Mouse (Mus musculus) urinary bladder, postnatal 25 days (tissue): Measurements from ENCODE around the gene Rtn4.
"Not testable (repeated sequence)": the region's sequence is repeated elsewhere in the genome, so short reads cannot be mapped to it uniquely, and the experiment has no call there.

Experiments used
- DNase-seq: peaks from one replicate; pipeline ENCODE4 v3.0.0; 2022; ENCODE audit warnings: low spot score

The Rtn4 gene

GRCm38 (mm10) chr11:29692683-29693272, at the start of gene Rtn4:
TSS of gene Rtn4 (plus strand) at chr11:29692947.
- DNase-seq, result peak; percentile 90

- DNase-seq, result no peak
Measured at GRCm38 (mm10) chr11:29644421-29644820, 48.3 kb upstream of the Rtn4 start.

- no peak for DNase-seq
Measured at GRCm38 (mm10) chr11:29645411-29646066, 47.2 kb upstream of the Rtn4 start.

GRCm38 (mm10) chr11:29647568-29648319, 45.0 kb upstream of the Rtn4 start:
- DNase-seq, result no peak

GRCm38 (mm10) chr11:29655381-29655780, 37.4 kb upstream of the Rtn4 start:
- DNase-seq, result not testable (repeated sequence)

GRCm38 (mm10) chr11:29660740-29661139, 32.0 kb upstream of the Rtn4 start:
- no peak for DNase-seq

GRCm38 (mm10) chr11:29667634-29668033, 25.1 kb upstream of the Rtn4 start:
- no peak for DNase-seq

GRCm38 (mm10) chr11:29669706-29670105, 23.0 kb upstream of the Rtn4 start:
- DNase-seq, result no peak

GRCm38 (mm10) chr11:29673359-29673758, 19.4 kb upstream of the Rtn4 start:
- DNase-seq, result no peak

GRCm38 (mm10) chr11:29676718-29677117, 16.0 kb upstream of the Rtn4 start:
- no peak for DNase-seq

- DNase-seq, result no peak
Measured at GRCm38 (mm10) chr11:29679942-29680341, 12.8 kb upstream of the Rtn4 start.

- DNase-seq, result no peak
Measured at GRCm38 (mm10) chr11:29680771-29681170, 12.0 kb upstream of the Rtn4 start.

- no peak for DNase-seq
Measured at GRCm38 (mm10) chr11:29684272-29684671, 8.5 kb upstream of the Rtn4 start.

- no peak for DNase-seq
Measured at GRCm38 (mm10) chr11:29686176-29686575, 6.6 kb upstream of the Rtn4 start.

- no peak for DNase-seq
Measured at GRCm38 (mm10) chr11:29691556-29691955, 1.2 kb upstream of the Rtn4 start.

- peak; percentile 33 for DNase-seq
Measured at GRCm38 (mm10) chr11:29692111-29692682, 550 bp upstream of the Rtn4 start.

- DNase-seq, result peak; percentile 80
Measured at GRCm38 (mm10) chr11:29693576-29694410, 1.0 kb downstream of the Rtn4 start.

- no peak for DNase-seq
Measured at GRCm38 (mm10) chr11:29694754-29695153, 2.0 kb downstream of the Rtn4 start.

- DNase-seq, result no peak
Measured at GRCm38 (mm10) chr11:29702721-29703120, 10.0 kb downstream of the Rtn4 start.

- no peak for DNase-seq
Measured at GRCm38 (mm10) chr11:29705263-29705662, 12.5 kb downstream of the Rtn4 start.

GRCm38 (mm10) chr11:29706845-29707244, 14.1 kb downstream of the Rtn4 start:
- no peak for DNase-seq

- DNase-seq, result no peak
Measured at GRCm38 (mm10) chr11:29709512-29709911, 16.8 kb downstream of the Rtn4 start.
